Mouse (Mus musculus) fibroblast of lung, adult 2 months (primary cell): ENCODE results near the gene Ilf2.

Experiments
- DNase-seq: peaks from one replicate; pipeline ENCODE4 v3.0.0-alpha.2; 2011; ENCODE audit warnings: low read depth

Gene Ilf2

DNA sequence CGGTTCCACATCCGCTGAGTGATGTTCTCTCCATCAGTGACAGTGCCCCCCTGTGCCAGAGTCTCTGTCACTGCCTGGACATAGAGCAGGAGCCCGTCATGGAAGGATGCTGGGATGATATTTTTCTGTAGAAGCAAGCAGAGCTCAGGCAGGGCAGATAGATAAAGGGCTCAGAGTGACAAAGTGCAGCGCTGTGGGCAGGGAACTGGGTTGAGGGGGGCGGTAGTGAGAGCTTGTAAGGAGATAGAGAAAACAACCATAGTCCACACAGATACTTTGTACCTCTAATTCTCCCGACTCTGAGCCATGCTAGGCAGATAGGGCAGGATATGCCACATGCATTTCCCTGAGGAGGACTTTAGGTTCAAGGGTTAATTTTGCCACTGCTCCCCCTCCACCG is 13.3 kb upstream of the Ilf2 start:
- no peak for DNase-seq

DNA sequence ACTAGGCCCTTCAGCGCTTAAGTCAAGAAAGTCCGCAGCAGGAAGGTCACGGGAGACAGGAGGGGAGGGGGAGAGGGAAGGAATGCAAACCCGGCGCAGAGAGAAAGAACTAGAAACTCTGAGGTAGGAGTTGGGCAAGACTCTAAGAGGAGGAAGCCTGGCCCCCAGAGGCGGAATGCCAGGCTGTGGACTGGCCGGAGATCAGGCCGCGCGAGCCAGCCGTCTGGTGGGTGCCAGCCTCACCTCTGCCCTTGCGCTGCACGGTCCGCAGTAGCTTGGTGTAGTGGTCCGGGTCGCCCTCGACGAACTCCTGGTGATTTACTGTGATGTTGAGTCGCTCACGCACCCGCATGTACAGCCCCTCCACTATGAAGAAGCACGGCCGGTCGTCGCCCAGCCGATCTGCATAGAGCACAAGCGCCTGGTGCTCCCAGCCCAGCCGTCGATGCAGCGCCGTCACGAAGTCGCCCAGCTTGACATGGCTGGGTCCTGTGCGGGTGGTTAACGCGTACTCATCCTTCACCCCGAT is 11.3 kb upstream of the Ilf2 start:
- DNase-seq: no peak

DNA sequence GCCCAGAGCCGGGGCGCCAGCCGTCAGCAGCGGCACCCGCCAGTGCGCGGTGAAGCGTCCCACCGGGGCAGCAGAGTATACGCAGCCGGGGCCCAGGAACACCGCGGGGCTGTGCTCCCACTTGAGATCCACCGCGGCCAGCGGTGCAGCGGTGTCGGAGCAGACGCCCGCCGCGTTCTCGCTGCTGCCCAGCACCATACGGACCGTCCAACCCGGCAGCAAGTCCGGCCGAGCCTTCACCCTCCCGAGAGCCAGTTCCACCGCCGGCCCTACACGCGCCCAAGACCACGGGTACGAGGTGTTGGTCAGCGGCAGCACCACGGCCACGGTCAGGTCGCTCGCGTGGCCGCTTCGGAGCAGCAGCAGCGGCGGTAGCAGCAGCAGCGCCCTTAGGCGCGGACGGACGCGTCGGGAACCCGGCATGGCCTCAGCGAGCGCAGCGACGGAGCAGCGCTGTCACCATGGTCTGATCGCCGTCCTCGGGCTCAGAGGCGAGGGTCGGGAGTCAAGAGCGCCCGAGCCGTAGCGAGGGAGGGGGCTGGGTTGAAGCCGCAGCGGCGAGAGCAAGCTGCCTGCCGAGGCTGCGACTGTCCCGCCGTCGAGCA is 10.7 kb upstream of the Ilf2 start:
- no peak for DNase-seq

DNA sequence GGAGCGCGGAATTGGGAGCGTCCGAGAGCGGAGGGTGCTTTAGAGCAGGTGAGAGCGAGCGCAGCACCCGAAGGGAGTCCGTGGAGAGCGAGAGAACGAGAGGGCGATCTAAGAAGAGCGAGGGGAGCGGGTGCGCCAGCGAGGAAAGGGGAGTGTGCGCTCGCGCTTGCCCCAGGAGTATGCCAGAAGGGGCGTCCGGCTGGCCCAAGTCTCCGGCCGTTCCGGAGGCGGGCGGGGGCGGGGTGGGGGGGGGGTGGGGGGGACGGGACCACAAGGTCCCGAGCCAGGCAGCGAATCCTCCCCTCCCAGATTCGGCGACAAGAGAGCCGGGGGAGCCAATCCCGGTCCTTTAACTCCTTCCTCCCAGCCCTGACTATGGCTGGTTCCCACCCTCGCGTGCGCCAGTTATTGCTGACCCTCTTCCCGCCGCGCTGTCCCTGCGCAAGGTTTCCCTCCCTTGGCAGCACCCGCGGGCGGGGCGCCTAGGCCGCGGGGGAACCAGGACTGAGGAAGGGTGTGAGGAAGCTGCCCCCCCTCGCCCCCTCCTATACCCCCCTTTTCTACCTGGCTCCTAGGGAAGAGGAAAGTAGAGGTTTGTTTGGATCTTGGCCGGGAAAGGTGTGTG is 10.1 kb upstream of the Ilf2 start, which contains the start of gene Npr1:
Npr1 (minus strand) TSS at position 181 of the 625 bp plus-strand sequence.
- DNase-seq: no peak

DNA sequence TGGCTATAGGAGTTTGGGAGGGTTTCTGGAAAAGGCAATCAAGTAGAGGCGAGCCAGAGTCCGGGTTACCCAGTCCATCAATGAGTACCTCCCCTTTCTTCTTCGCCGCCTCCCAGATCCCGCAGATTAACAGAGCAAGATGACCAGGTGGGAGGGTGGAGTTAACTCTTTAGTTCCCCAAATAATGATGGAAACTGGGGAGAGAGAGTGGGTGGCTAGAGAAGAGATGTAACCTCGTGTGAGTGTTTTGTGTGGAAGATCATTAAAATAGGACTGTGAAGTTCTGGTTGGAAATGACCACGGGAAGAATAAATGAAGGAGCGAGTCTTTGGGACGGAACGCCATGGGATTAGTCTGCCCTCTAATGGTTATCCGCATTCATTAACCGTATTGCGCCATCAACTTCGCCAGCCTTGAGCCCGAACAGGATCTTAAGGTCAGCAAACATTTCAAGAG is 9.6 kb upstream of the Ilf2 start:
- peak; percentile 64 for DNase-seq

DNA sequence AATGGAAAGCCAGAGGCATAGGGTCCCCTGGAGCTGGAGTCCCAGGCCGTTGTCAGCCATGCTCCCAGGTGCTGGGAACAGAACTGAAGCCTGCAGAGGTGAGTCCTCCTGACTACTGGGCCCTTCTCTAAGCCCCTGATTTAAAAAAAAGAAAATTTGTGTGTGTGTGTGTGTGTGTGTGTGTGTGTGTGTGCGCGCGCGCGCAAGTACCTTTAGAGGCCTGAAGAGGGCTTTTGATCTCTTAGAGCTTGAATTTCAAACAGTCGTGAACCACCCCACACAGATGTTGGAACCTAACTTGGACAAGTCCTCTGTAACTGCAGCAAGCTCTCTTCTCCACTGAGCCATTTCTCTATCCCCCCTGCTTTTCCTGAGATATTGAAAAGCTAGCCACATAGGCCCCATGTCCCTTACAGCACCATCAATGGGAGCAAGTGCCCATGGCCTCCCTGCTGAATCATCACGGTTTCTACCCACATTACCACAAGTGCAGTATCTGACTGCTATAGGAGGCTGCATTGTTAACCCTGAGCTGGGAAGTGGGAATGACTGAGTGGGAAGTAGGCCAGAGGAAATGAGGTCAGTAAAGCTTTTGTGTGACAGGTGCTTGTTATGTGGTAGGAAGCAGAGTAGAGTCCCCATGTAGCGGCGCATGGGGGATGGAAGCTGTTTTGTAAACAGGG is 8.2 kb upstream of the Ilf2 start:
- no peak for DNase-seq

DNA sequence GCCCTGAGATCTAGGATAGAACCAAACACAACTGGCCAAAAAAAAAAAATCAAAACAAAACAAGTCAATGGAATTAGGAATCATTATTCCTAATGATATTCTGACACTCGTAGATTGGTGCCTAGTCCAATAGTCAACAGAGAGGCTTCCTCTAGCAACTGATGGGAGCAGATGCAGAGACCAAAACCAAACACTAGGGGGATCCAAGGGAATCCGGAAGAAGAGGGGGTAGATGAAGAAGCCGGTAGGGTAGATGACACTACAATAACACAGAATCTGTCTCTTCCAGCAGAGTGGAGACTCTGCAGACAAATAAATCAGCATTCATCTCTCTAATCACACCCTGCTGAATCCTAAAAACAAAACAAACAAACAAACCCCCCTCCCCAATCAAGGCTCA is 3.7 kb upstream of the Ilf2 start:
- no peak for DNase-seq

DNA sequence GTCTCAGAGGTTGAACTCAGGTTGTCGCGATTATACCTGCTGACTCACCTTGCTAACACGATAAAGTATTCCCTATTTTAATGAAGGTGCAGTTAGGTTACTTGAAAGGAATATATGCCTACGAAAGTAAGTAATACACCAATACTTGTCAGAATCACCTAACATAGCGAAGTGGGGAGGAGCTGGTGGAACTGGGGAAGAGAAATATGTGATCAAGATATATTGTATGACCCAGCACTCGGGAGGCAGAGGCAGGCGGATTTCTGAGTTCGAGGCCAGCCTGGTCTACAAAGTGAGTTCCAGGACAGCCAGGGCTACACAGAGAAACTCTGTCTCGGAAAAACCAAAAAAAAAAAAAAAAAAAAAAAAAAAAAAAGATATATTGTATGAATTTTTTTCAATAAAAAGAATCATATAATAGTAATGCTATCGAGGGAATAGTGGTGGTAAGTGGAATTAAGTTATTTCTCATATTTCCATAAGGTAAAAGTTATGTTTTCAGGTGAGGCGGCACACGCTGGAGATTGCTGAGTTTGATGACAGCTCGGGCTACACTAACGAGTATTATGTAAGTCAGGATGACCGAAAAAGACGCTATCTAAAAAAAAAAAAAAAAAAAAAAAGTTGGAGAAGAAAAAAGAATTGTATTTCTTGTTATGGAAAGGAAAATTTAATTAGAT is 635 bp upstream of the Ilf2 start:
- DNase-seq: no peak

DNA sequence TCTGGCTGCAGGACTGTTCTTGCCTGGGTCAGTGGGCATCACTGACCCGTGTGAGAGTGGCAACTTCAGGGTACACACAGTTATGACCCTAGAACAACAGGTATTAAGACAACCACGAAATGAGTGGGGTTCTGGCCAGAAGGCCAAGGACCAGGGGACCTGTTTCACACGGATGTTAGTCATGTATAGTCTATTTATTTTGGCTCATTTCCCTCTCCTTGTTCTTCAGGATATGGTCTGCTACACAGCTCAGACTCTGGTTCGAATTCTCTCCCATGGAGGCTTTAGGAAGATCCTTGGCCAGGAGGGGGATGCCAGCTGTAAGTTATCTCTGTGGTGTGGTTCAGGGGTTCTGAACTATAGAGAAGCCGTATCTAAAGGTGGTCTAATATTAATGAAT is 11.1 kb downstream of the Ilf2 start:
- DNase-seq: no peak

DNA sequence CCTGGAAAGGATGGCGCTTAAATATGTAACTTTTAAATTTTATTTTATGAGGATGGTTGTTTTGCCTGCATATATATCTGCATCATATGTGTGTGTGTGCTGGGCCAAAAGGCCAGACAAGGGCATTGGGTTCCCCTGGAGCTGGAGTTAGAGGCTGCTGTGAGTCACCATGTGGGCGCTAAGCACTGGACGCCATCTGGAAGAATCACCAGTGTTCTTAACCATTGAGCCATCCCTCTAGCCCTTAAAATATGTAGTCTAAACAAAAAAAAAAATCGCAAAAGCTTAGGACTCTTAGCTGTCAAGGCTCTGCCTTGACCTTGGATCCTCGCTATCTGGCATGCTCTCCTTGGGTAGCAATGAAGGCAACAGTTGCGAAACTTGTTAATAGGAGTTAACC is 12.7 kb downstream of the Ilf2 start:
- DNase-seq: no peak

DNA sequence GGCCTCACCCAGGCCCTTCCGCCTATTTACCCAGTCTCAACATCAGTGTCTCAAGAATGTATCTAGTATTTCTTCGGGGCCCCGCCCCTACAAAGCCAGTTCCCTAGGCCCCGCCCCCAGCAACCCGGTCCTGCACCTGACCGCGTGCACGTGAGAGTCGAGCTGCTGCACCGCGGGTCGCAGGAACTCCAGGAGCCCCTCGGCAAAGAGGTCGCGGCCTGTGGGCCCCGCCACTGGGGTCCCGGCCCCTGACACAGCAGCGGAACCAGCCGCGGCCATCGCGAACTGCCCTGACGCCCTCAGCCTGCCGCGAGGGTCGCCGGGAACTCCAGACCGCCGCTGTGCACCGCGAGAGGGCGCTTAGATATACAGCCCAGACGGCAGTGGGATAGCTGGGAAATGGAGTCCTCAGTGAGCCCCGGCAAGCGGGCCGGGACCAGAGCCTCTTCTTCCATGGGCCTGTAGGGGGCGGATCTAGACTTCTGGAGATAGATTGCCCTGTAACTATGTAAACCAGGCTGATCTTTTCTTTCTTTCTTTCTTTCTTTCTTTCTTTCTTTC is 14.8 kb downstream of the Ilf2 start, which contains the start of gene Snapin:
Snapin (minus strand) TSS at position 338 of the 561 bp plus-strand sequence.
- DNase-seq: peak; percentile 89

DNA sequence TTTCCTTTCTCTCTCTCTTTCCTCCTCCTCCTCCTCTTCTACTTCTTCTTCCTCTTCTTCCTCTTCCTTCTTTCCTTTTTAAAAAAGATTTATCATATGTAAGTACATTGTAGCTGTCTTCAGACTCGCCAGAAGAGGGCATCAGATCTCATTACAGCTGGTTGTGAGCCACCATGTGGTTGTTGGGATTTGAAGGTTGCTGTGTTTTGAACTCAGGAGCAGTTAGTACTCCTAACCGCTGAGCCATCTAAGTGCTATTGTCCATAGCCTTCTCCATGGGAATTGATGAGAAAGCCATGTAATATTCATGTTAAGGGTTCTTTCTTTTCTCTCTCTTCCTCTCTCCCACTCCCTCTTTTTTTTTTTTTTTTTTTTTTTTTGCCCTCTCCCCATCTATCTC is 15.4 kb downstream of the Ilf2 start:
- DNase-seq: no peak

DNA sequence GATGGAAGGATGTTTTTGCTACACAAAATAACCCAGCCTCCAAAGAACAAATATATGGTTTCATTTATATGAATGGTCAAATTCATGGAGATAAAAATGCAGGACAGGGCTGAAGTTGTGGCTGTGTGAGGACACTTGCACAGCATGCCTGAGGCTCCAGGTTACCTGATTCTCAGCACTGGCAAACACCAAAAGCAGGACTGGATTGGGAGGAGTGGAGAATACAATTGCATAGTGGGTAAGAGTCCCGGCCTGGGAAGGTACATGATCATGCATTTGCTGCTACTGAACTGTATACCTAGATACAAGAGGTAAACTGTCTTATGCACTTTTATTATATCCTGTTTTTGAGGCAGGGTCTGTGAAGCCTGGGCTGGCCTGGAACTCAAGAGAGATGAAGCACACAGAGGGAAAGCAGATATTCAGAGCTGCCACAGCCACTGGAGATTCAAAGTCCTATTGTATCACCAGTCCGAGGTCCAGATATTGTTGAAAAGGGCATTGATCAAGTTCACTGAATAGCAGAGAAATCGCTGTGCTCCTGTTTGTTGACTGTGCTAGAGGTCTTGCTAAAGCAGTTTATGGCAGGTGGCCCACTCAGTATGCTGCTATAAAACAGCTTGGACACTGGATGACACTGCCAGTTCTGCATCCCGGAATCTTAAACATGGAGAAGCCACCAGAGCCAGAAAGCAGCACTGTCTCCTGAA is 18.1 kb downstream of the Ilf2 start:
- DNase-seq: no peak

DNA sequence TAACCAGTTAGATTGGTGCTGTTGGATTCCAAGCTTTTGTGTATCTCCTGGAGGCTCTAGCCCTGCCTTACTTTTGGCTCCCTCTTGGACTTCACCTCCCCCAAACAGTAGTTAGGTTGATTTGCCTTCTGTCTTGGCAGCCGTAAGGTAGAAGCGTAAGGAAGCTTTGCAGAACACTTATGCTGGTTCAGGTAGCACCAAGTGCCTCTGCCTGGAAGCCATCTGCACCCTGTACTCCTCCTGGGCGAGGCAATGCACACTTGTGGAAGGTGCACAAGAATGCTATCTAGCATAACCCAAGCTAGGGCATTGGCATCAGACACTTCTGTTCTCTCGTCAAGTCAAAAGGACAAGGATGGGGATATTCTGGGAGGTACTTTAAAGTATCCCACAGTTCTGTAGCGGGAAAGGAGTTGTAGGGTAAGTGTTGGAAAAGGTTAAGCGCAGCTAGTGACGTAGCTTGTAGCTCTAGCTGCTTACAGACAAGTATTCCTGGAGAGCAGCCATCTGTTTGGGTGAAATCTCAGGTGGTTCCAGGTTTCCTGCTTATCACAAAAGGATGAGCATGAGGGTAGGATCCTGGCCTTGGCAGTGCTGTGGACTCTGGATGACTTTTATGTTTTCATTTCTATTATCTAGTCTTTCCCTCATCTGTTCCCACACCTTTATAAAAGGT is 20.1 kb downstream of the Ilf2 start:
- DNase-seq: no peak

DNA sequence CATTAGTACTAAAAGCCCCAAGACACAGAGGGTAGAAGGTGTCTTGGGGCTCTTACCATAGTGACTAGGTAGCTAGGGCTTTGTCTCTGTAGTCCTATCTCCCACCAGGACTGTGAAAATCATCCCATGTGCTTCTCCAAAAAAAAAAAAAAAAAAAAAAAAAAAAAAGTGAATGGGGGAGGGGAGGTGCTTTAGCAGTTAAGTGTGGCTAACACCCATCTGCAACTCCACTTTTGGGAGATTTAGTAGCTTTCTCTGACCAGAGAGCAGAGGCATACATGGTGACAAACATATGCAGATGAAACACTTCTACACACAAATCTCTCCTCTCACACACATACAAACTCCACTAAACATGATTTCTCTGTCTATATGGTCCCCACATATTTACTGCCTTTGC is 21.7 kb downstream of the Ilf2 start:
- no peak for DNase-seq

DNA sequence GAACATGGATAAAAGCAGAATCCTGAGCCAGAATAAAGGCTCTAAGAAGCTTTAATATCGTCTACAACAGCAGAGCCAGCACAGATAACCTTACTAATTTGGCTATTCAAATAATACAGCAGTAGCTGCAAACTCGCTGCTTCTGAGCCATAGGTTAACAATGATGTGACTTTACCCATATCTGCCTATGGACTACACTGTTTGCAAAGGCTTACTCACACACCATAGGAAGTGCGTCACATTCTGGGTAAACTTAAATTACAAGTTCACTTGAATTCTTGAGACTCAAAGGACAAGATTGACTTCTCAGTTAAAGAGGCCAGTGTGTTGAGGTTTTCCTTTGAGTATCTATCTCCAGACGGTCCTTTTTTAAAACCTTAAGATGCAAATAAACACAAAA is 27.5 kb downstream of the Ilf2 start:
- DNase-seq: no peak

DNA sequence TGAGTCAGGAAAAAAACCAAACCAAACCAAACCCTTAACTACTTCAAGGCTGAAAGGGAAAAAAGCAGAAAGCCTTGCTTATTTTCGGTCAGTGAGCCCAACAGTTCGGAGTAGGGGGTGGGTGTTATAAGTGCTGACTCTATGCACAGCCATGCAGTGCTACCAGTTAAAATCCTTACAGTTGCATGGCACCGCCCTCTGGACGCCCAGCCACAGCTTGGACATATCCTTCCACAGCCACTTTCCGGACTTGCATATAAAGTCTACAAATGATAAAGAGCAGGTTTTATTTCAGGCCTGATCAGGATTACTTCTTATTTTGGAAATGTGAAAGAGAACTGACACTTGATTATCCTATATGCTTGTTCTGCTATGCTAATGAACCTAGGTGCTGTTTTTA is 29.3 kb downstream of the Ilf2 start:
- DNase-seq: no peak

DNA sequence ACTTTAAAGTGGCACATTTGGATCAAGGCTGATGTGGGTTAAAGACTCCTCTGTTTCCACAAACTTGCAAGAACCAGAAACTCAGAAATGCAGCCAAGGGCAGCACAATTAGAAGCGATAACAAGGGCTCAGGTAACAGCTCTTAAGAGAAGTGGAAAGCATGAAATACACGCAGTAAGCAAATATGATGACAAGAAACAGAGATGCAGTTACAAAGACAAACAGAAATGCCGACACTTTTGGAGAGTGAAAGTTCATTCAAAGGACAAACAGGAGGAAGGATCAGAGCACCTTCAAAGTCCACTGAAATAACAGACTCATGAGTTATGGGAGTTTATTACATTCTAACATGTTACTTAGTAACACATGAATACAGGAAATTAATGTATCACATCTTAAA is 30.4 kb downstream of the Ilf2 start:
- DNase-seq: no peak

DNA sequence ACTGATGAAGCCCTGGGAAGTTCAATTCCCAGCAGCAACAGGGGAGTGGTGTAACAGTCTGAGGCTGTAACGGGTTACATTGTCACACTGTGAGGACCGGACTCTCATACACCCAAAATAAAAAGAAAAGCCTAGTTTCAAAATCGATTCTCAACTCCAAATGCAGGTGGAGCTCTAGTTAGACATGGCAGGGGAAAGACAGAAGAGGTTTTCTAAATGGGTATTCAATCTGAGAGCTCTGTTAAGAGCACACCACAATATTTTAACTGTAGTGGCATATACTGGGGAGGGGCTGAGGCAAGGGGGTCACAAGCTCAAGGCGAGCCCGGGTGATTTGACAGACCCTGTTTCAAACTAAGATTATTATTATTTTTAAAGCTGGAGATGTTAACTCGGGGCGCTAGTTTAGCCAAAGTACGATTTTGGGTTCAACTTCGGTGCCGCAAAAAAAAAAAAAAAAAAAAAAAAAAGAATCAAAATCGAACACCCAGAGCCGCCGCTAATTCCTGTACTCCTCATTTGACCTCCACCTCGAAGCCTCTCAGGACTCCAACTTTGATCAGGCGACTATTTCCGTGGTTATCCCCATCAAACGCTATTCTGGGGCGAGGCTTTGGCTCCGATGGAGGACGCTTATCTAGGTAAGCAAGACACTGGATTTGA is 32.5 kb downstream of the Ilf2 start:
- DNase-seq: no peak

DNA sequence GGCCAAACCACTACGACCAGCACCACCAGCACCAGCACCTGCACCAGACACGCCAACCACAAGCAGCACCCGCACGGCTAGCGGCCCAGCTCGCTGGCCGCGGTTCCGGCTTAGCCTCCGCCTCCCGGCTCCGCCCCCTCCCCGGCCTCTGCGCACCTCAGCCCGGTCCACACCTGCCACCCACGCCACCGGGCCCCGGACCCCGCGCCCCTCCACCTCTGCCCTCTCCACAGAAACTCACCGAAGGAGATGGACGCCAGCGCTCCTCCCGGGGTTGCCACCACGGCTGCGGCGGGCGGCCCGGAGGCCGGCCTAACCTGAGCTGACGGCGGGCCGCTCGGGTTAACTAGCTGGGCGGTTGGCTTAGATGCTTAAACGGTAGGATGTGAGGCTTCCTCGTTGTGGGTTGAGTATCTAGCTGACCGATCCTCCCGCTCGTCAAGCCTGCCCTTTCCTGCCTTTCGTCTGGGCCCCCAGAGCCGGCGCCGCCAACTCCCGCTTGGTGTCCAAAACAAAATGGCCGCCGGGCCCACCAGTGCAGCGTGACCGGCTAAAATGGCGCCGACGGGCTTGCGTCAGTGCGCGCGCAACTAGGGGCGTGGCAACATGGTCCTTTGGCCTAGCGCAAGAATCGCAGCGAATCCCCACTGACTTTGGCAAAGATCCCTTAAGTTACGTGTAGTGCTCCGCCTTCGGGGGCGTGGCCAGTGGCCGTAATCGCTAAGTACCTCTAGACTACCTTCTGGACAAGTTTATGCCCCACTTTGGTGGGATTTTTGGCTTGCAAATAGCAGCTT is 33.2 kb downstream of the Ilf2 start, which contains the start of gene Chtop:
Chtop (minus strand) TSS at position 549 of the 797 bp plus-strand sequence.
- peak; percentile 97 for DNase-seq
